Mouse (Mus musculus) myocyte (in vitro differentiated cells): ENCODE results near the gene Nod2. TPM values are rescaled to one million over a fixed set of nuclear protein-coding genes. Genes with fewer than 3 reads are reported as not detected.
A peak's percentile ranks its signal among the peaks of the same experiment; 100 is the strongest.

Source experiments
- H3K27me3 ChIP-seq: one replicate; pipeline ENCODE4 v1.6.1; 2011; ENCODE audit not compliant: control insufficient read depth, insufficient read depth, insufficient read length
- H3K36me3 ChIP-seq: one replicate; pipeline ENCODE4 v1.6.1; 2011; ENCODE audit not compliant: control insufficient read depth, insufficient read depth
- H3K4me2 ChIP-seq: one replicate; pipeline ENCODE4 v1.6.1; 2011; ENCODE audit warnings: low read depth, control low read depth
- H3K4me3 ChIP-seq: one replicate; pipeline ENCODE4 v1.5.1; 2011; ENCODE audit warnings: mild to moderate bottlenecking, control low read depth, moderate library complexity
- H3K79me2 ChIP-seq: one replicate; pipeline ENCODE4 v1.6.1; 2011; ENCODE audit not compliant: control insufficient read depth, insufficient read depth
- H3ac ChIP-seq: one replicate; pipeline ENCODE4 v1.6.1; 2011; ENCODE audit not compliant: control insufficient read depth, insufficient read length
- CEBPB ChIP-seq: IDR thresholded peaks from 2 replicates; pipeline ENCODE4 v1.6.1; 2011; ENCODE audit warnings: mild to moderate bottlenecking, moderate library complexity; ENCODE audit not compliant: poor library complexity, insufficient read depth, severe bottlenecking
- E2F4 ChIP-seq: IDR thresholded peaks from one replicate; pipeline ENCODE4 v1.6.1; 2011; ENCODE audit warnings: mild to moderate bottlenecking, control low read depth, moderate library complexity; ENCODE audit not compliant: insufficient read depth
- MAX ChIP-seq: IDR thresholded peaks from one replicate; pipeline ENCODE4 v1.6.1; 2011; ENCODE audit warnings: low read depth, mild to moderate bottlenecking, control low read depth
- MYOD1 ChIP-seq, 3 experiments: IDR thresholded peaks; one replicate each; pipeline ENCODE4 v1.6.1; 2011; ENCODE audit warnings: control low read depth in 2 of 3, low read depth in 2 of 3, mild to moderate bottlenecking in 2 of 3, moderate library complexity in 1 of 3; ENCODE audit not compliant: insufficient read length in 2 of 3, control insufficient read depth in 1 of 3
- MYOG ChIP-seq, 3 experiments: IDR thresholded peaks; one replicate each; pipeline ENCODE4 v1.6.1; 2011; ENCODE audit warnings: control low read depth in 2 of 3, low read depth in 2 of 3, mild to moderate bottlenecking in 2 of 3; ENCODE audit not compliant: insufficient read length in 2 of 3, control insufficient read depth in 1 of 3, insufficient read depth in 1 of 3
- POLR2A ChIP-seq: IDR thresholded peaks from one replicate; pipeline ENCODE4 v1.6.1; 2011; ENCODE audit warnings: low read depth, mild to moderate bottlenecking, control low read depth, moderate library complexity; ENCODE audit not compliant: insufficient read length
- POLR2AphosphoS2 ChIP-seq: IDR thresholded peaks from one replicate; pipeline ENCODE4 v1.6.1; 2011; ENCODE audit warnings: low read depth, control low read depth; ENCODE audit not compliant: insufficient read length
- REST ChIP-seq: IDR thresholded peaks from one replicate; pipeline ENCODE4 v1.6.1; 2011; ENCODE audit warnings: mild to moderate bottlenecking, control low read depth, moderate library complexity; ENCODE audit not compliant: insufficient read depth, insufficient read length
- SRF ChIP-seq: IDR thresholded peaks from one replicate; pipeline ENCODE4 v1.6.1; 2011; ENCODE audit warnings: low read depth; ENCODE audit not compliant: control insufficient read depth, insufficient read length
- TCF12 ChIP-seq: IDR thresholded peaks from one replicate; pipeline ENCODE4 v1.6.1; 2011; ENCODE audit warnings: mild to moderate bottlenecking, control low read depth; ENCODE audit not compliant: poor library complexity, insufficient read depth, severe bottlenecking
- TCF3 ChIP-seq: IDR thresholded peaks from one replicate; pipeline ENCODE4 v1.6.1; 2011; ENCODE audit warnings: low read depth, control low read depth; ENCODE audit not compliant: insufficient read length
- USF1 ChIP-seq: IDR thresholded peaks from one replicate; pipeline ENCODE4 v1.6.1; 2011; ENCODE audit warnings: low read depth, mild to moderate bottlenecking, control low read depth, moderate library complexity
- polyA plus RNA-seq: library from polyadenylated mRNA; unstranded; fragments of >200 nt; fragmentation: generic; extraction: Trizol; gene quantifications from one replicate; pipeline ENCODE4 v1.2.1, GENCODE M21; 2012; ENCODE audit warnings: missing spikeins

The Nod2 gene
- polyA plus RNA-seq, 1 experiment: 1.6 TPM

DNA sequence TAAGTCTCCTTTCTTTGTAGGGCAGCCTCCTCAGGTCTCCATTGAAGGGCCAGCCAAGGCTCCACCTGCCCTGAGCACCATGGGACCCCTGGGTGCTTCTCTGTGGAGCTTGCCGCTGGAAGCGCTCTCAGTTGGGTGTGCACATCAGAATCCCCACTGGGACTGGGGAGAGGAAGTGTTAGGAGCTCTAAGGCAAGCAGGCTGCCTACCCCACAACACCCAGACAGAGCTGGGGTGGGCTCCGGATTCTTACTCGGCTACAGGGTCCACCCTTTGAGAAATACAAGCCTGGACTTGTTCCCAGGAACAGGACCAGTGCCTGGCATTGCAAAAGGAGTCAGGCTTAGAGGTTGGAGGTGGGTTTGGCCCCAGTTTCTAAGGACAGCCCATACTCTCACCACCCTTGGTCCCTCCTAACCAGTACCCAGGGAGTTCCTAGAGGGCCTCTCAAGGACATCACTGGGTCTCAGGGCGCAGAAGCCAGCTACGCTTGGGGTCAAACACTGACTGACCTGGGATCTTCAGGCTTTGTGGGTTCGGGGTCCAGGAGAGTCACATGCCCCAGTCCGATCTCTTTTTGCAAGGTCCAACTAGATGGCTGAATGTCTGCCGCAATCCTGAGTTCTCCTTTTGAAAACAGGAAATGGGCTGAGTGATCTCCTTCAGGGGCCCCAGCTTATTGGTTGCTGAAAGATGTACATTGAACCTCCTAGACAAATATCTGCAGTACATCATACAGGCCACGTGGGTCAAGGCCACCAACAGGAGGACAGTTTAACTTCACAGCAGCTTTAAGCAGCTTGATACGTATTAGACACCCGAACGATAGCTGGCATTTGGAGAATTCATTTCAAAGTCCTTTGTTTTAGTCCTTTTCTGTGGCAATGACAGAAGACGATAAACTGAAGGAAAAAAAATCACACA, 11.4 kb upstream of the Nod2 start, which contains the start of gene Snx20:
TSS of gene Snx20 (minus strand) at position 655 of the 924 bp plus-strand sequence.
- Histone ChIP-seq H3K36me3 (no peaks in the 10 kb centered on the region), H3K79me2 (no peaks in the 10 kb centered on the region), H3K4me3 (no peak within 1 kb of the TSS), H3K4me2 (no peak within 1 kb of the TSS), H3K27me3 (no peaks in the 10 kb centered on the region), H3ac (no peak within 1 kb of the TSS)
- TF ChIP-seq USF1 (no peak), REST (no peak)

DNA sequence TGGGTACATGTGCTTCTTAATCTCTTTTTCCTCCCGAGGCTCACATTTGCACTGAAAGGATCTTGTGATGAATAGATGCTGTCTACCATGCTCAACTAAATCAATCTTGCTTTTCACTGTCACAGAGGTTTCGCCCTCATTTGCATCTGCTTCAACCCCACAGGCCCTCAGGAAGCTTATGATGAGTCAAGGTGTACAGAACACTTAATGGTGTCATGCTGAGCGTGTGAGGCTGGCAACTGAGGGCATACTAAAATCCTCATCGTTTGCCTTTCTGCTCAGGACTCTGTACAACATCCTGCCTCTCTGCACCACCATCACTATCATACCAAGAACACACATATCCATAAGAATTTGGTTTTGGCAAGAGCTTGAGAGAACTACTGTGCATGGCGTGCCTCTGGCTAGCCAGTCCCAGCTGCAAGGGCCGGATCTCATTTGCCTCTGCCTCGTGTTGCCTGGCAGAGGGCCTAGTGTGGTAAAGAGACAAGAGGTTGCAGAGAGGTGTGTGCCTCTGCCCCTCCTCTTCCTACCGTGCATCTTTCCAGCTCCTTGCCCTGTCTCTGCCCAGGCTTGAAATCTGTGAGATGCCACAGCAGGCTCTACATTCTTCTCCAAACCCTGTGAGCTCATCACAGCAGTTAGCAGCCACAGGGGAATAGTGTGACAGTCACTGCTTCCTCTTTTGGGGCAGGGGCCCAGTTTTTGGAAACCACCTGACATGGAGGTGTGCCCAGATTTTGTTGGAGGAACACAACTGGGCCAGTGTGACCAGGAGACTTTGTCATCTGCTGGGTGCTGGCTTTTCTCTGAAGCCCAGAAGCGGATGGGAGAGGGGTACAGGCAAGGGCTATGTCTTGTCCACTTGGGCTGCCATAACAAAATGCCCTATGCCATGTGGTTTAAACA, 9.8 kb upstream of the Nod2 start:
- H3ac ChIP-seq: no peak overlapping the region
- H3K27me3 ChIP-seq: no peaks in the 10 kb centered on the region
- H3K36me3 ChIP-seq: no peaks in the 10 kb centered on the region
- H3K79me2 ChIP-seq: no peaks in the 10 kb centered on the region
- no peak overlapping the region for H3K4me2 ChIP-seq
- no peak overlapping the region for H3K4me3 ChIP-seq
- TF ChIP-seq SRF (no peak), MYOD1 (IDR thresholded peaks at IDR 0.05; ENCODE audit: control insufficient read depth in 1 of 3, insufficient read length in 2 of 3, low read depth in 2 of 3) (no peak), CEBPB (no peak), TCF12 (no peak), POLR2A (no peak), MAX (no peak), E2F4 (no peak), TCF3 (no peak), REST (no peak), POLR2AphosphoS2 (no peak), USF1 (no peak), MYOG (IDR thresholded peaks at IDR 0.05; ENCODE audit: control insufficient read depth in 1 of 3, insufficient read depth in 1 of 3, insufficient read length in 2 of 3, low read depth in 2 of 3) (no peak)

DNA sequence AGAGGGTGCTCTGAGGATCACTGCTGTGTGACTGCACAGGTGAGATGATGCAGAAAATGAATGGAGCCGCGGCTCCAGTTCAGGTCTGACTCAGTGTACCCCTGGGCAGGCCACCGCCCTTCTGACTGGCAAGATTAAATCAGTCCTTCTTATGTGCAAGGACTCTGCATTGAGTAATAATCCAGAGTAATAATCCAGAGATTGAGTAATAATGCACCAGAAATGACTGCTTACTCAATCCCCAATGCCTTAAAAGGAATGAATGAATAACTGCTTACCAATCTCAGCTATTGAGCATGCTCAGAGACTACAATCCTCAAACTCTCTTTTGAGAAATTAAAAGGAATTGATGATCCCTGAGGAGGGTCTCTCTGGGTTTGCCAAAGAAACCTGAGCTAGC, 8.2 kb upstream of the Nod2 start:
- Histone ChIP-seq H3K36me3 (no peaks in the 10 kb centered on the region), H3K4me3 (no peak overlapping the region), H3K4me2 (no peak overlapping the region), H3K27me3 (no peaks in the 10 kb centered on the region), H3K79me2 (no peaks in the 10 kb centered on the region), H3ac (no peak overlapping the region)
- TF ChIP-seq POLR2A (no peak), MAX (no peak), POLR2AphosphoS2 (no peak)

GRCm38 (mm10) chr8:88642734-88643564, 4.2 kb upstream of the Nod2 start:
- H3ac ChIP-seq: no peak overlapping the region
- no peaks in the 10 kb centered on the region for H3K36me3 ChIP-seq
- H3K79me2 ChIP-seq: no peaks in the 10 kb centered on the region
- H3K4me2 ChIP-seq: no peak overlapping the region
- no peak overlapping the region for H3K4me3 ChIP-seq
- H3K27me3 ChIP-seq: no peaks in the 10 kb centered on the region
- TF ChIP-seq MAX (no peak), E2F4 (no peak), POLR2A (no peak), MYOG (IDR thresholded peaks at IDR 0.05; ENCODE audit: control insufficient read depth in 1 of 3, insufficient read depth in 1 of 3, insufficient read length in 2 of 3, low read depth in 2 of 3) (no peak), REST (no peak), MYOD1 (IDR thresholded peaks at IDR 0.05; ENCODE audit: control insufficient read depth in 1 of 3, insufficient read length in 2 of 3, low read depth in 2 of 3) (no peak)

- TF ChIP-seq POLR2A: no peak
- no peak for TF ChIP-seq REST
- TF ChIP-seq TCF12: no peak
- TF ChIP-seq MAX: no peak
- TF ChIP-seq E2F4: no peak
- no peak for TF ChIP-seq SRF
- TF ChIP-seq POLR2AphosphoS2: no peak
- no peak for TF ChIP-seq MYOG (IDR thresholded peaks at IDR 0.05; ENCODE audit: control insufficient read depth in 1 of 3, insufficient read depth in 1 of 3, insufficient read length in 2 of 3, low read depth in 2 of 3)
- no peak for TF ChIP-seq CEBPB
- TF ChIP-seq TCF3: no peak
- TF ChIP-seq MYOD1 (IDR thresholded peaks at IDR 0.05; ENCODE audit: control insufficient read depth in 1 of 3, insufficient read length in 2 of 3, low read depth in 2 of 3): no peak
- peak overlapping the region; percentile 94 for H3K4me2 ChIP-seq
- no peaks in the 10 kb centered on the region for H3K27me3 ChIP-seq
- no peak overlapping the region for H3ac ChIP-seq
- H3K79me2 ChIP-seq: peaks cover 3% of the 10 kb centered on the region
- peak overlapping the region; percentile 28 for H3K4me3 ChIP-seq
- no peaks in the 10 kb centered on the region for H3K36me3 ChIP-seq
Observed at GRCm38 (mm10) chr8:88648322-88648721, 1.2 kb downstream of the Nod2 start.
